Mouse (Mus musculus) frontal cortex, postnatal 36 days (tissue): ENCODE results near the gene Col6a6.

Experiments
- DNase-seq, 2 experiments: peaks; one replicate each; pipeline ENCODE4 v3.0.0; 2022; ENCODE audit warnings: low spot score in 2 of 2

Col6a6 gene

DNA sequence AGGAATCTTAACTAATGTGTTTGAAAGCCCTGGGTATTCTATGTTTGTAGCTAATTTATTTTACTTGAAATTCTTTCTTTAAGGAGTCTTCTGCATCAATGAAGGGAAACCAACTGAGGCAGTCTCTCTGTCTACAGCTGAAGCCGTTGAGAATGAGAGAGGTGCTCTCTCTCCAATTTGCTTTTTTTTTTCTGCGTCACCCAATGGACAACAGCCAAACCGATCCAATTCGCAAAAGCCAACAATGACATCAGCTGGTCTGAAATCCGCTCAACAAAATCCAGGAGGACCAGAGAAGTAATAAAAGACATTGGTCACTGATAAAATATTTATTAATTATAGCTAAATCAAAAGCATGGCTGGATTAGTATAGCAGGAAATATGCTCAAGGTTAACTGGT, 26.5 kb downstream of the Col6a6 start:
- no peak for DNase-seq

- no peak for DNase-seq
These were observed 27.7 kb downstream of the Col6a6 start for GRCm38 (mm10) chr9:105800286-105800685.

- DNase-seq, result no peak
These were observed 31.8 kb downstream of the Col6a6 start for GRCm38 (mm10) chr9:105796137-105796536.

GRCm38 (mm10) chr9:105794965-105795364, 33.0 kb downstream of the Col6a6 start:
- DNase-seq, result no peak

DNA sequence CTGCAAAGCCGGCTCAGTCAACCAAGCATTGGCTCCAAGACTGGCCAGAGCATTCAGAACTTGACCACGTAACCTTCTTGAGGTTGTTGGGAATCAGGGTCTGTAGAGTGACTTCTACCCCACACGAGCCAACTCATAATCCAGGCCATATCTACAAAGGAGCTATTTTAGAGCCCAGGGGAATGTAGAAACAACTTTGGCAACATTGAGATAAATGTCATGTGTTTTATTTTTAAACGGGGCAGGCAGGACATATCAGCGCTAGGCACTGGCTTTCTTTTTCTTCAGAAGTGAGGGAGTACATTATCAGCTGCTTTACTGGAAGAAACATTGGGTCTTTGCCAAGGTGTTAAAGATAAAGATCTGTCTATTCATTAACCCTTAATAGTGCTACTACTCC, 36.1 kb downstream of the Col6a6 start:
- no peak for DNase-seq

DNA sequence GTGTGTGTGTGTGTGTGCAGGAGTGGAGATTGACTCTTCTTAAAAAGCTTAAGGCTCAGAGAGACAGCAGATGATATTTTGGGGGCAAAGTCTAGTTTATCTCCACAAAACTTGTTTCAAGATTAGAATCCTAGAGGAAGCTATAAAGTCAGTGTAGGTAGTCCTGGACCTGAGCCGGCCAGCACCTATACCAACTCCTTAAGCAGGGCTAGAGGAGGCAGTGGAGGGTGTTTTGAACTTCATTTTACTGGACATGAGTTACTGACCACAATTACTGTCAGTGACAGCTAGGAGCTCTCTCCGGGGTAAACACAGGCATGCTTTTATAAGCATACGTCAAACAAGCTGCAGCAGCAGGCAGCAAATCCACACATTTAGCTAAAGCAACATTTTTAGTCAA, 39.8 kb downstream of the Col6a6 start:
- peak in 1 of 2 experiments; percentile 1 for DNase-seq

GRCm38 (mm10) chr9:105787800-105788199, 40.2 kb downstream of the Col6a6 start:
- no peak for DNase-seq

GRCm38 (mm10) chr9:105784026-105784425, 43.9 kb downstream of the Col6a6 start:
- no peak for DNase-seq

- DNase-seq, result no peak
These were observed 47.3 kb downstream of the Col6a6 start for GRCm38 (mm10) chr9:105780696-105781095.

DNA sequence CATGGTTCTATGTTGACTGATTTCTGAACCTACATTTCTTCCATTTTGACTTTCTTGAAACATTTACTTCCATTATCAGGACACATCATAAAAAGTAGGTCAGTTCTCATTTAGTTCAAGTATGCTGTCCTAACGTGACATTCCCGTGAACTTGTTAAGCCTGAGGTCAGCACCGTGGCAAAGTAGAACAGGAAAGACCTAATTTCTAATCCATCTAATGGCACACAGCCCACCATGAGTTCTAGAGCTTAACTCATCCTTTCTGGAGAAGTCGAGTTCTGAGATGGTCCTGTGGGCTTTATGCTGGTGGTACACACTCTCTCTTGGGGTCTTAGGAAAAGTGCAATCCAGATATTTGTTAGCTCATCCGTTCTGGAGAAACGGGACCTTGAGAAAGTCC, 49.2 kb downstream of the Col6a6 start:
- DNase-seq, result no peak

DNA sequence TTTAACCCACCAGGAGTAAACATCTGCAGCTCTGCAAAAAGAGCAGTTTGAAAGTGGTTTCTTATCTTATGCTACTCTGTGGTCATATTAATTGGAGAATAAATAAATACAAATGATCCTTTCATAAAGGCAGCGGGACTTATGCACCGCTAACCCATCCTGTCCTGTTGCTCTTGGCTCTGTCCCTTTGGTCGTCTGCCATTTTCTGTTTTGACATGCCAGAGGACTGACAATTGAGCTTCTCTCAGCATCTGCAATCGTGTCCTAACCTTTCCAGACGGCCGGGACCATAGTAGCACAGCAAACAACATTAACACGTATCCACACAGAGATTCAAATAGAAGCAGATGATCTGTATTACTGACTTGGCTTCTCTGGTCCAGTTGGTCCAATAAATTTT, 53.1 kb downstream of the Col6a6 start:
- no peak for DNase-seq

DNA sequence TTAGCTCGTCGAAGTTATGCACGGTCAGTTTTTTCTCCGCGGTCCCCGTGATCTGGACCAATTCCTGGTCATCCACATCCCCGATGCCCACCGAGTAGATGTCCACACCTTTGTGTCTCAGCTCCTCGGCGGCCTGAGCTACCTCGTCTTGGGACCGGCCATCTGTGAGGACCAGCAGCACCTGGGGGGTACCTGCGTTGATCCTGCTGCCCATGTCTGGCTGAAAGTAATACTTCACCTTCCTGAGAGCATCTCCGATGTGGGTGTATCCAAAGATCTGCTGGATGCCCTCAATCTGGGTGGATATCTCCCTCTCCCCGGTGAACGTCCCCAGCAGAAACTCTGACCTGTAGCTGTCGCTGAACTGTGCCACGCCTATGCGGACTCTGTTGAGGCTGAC, 53.6 kb downstream of the Col6a6 start:
- DNase-seq, result no peak

DNA sequence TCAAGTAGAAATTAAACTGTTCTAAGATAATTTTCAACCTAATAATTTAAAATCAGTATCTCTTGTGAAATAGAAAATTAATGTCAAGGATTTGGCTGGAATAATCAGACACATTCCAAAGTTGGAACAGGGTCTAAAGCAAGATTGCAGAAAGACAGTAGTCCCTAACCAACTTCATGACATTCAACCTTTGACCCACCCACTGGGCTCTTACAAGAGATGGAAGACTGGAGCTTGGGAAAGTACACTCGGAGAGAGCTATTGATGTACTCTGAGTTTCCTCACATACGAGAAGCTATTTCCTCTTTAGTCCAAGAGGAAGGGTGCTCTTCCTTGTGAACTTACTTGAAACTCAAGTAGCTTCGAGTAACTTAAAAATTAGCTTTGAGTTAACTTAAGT, 56.6 kb downstream of the Col6a6 start:
- DNase-seq, result no peak

GRCm38 (mm10) chr9:105770690-105771089, 57.3 kb downstream of the Col6a6 start:
- DNase-seq, result no peak

- no peak for DNase-seq
These were observed 62.1 kb downstream of the Col6a6 start for GRCm38 (mm10) chr9:105765891-105766290.

- DNase-seq, result no peak
These were observed 63.3 kb downstream of the Col6a6 start for GRCm38 (mm10) chr9:105764681-105765080.

DNA sequence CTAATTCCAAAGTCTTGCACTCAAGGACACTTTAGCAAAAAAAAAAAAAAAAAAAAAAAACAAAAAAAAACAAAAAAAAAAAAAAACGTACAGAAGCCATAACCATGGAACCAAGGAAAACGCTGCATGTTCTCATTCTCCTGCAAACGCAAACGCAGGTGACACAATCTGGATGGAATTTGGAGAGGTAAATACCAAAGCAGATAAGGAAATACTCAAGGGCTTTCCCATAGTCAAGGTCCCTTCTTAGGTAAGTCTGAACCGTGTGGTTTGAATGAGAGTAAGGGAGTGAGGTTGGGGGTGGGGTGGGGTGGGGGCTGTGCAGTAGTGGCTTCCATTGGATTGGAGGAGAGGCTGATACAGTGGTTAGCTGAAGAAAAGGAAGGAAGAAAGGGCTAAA, 63.8 kb downstream of the Col6a6 start:
- DNase-seq, result no peak

- no peak for DNase-seq
These were observed 64.3 kb downstream of the Col6a6 start for GRCm38 (mm10) chr9:105763625-105764024.

GRCm38 (mm10) chr9:105762274-105762673, 65.7 kb downstream of the Col6a6 start:
- DNase-seq, result no peak

- DNase-seq, result no peak
These were observed 69.1 kb downstream of the Col6a6 start for GRCm38 (mm10) chr9:105758861-105759260.

DNA sequence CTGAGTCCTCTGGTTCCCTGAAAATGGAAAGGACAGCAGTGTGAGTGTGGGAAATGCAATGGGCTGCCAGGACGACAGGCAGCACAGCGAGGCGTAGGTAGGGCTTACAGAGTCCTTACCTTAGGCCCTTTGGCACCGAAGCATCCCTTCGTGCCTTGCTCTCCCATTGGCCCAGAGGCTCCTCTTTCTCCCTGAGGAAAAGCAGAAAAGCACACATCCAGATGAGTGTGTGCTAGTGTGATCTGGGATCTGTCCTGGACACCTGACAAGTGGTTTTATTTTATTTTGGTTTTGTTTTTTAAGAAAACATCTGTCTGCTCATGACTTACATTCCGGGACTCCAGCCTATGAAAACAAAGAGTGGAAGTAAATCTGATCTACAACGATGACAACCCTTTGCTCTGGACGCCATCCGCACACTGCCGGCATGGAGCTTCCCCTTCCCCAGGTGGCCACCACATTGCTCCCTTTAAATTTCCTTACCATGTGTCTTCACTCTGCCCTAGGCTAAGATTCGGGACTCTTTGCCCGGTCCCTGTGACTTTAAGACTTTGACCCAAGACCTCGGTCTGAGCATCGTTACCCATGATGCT, 69.7 kb downstream of the Col6a6 start:
- DNase-seq, result no peak

- no peak for DNase-seq
These were observed 73.7 kb downstream of the Col6a6 start for GRCm38 (mm10) chr9:105754256-105754655.

DNA sequence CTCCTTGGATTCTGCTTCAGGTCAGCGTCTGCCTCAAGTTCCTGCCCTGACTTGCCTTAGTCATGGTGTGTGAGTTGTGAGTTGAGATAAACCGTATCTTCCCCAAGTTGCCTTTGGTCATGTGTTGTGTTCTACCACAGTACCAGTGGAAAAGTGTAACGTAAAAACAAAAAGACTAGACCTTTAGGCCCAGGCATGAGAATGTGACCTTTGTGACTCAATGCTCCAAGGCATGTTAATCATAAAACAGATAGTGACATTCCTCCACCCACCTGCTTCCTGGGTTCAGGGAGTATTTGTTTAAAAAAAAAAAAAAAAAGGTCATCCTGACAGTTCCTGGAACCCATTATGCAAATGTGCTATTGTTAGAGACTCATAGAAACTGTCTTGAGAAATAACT, 82.1 kb downstream of the Col6a6 start:
- DNase-seq, result no peak

DNA sequence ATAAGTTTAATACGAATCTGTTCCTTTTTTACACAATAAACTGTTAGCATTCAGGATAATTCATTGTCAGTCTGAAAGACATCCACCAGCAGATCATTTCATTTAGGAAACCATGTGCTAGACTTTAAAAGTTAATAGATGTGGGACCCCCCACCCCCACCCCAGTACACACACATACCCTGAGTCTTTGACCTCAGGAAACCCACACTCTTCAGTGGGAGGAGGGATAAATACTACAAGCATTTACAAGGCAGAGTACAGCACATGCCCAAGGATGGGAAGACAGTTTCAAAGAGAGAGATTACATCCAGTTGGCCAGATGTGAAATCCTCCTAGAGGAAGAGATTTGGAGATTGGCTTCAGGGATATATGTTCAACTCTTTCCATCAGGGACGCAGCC, 87.5 kb downstream of the Col6a6 start:
- no peak for DNase-seq
